Mouse (Mus musculus) hindbrain, postnatal 0 days (tissue): ENCODE measurements around the gene Mtx1. TPM values are rescaled to one million over a fixed set of nuclear protein-coding genes. Genes with fewer than 3 reads are reported as not detected.

Experiments
- ATAC-seq: fragments of 200-750 bp; cut with Nextera tagmentation; 2 replicates; pipeline ENCODE4 v1.8.0; 2017; ENCODE audit warnings: mild to moderate bottlenecking, moderate TSS enrichment, moderate library complexity
- DNase-seq: peaks from one replicate; pipeline ENCODE4 v3.0.0-alpha.2; 2015; ENCODE audit warnings: low spot score
- H3K27ac ChIP-seq: fragments of 300-500 bp; sonication (generic); 2 replicates; pipeline ENCODE4 v1.5.1; 2014; ENCODE audit warnings: mild to moderate bottlenecking
- H3K27me3 ChIP-seq: fragments of 300-500 bp; sonication (generic); 2 replicates; pipeline ENCODE4 v1.6.1; 2014; ENCODE audit warnings: low read length, mixed read lengths; ENCODE audit not compliant: insufficient read depth
- H3K36me3 ChIP-seq: fragments of 300-500 bp; sonication (generic); 2 replicates; pipeline ENCODE4 v1.6.1; 2014; ENCODE audit warnings: low read length, mixed read lengths; ENCODE audit not compliant: insufficient read depth
- H3K4me1 ChIP-seq: fragments of 300-500 bp; sonication (generic); 2 replicates; pipeline ENCODE4 v1.6.1; 2014; ENCODE audit warnings: antibody characterized with exemption, low read length, mixed read lengths; ENCODE audit not compliant: insufficient read depth
- H3K4me2 ChIP-seq: fragments of 300-500 bp; sonication (generic); 2 replicates; pipeline ENCODE4 v1.6.1; 2014; ENCODE audit warnings: low read depth, mild to moderate bottlenecking, low read length, moderate library complexity, mixed read lengths
- H3K4me3 ChIP-seq: fragments of 300-500 bp; sonication (generic); 2 replicates; pipeline ENCODE4 v1.5.1; 2014; ENCODE audit warnings: low read length
- H3K9ac ChIP-seq: fragments of 300-500 bp; sonication (generic); replicated peaks from 2 replicates; pipeline ENCODE4 v1.6.1; 2014; ENCODE audit warnings: mild to moderate bottlenecking, low read length, moderate library complexity, mixed read lengths
- H3K9me3 ChIP-seq: fragments of 300-500 bp; sonication (generic); 2 replicates; pipeline ENCODE4 v1.6.1; 2016; ENCODE audit warnings: low read length, mixed read lengths
- CTCF ChIP-seq: IDR thresholded peaks from 2 replicates; pipeline ENCODE4 v1.5.1; 2016; ENCODE audit warnings: antibody characterized with exemption, control low read depth, low read depth
- WGBS: fragments of 180-500 bp; shearing (Covaris S2); extraction: QIAGEN DNeasy Blood & Tissue Kit; methylation state at CpG from one replicate; pipeline ENCODE4 v1.1.7; 2014; 5-methylcytosine and 5-hydroxymethylcytosine counted together
- polyA plus RNA-seq: library from polyadenylated mRNA; unstranded; fragments of >200 nt; fragmentation: Nextera tagmentation; extraction: Ambion mirVana; gene quantifications from 2 replicates; pipeline ENCODE4 v1.2.1, GENCODE M21; 2015
- total RNA-seq: library from RNA; depleted of rRNA; stranded (reverse); fragments of >200 nt; gene quantifications from 2 replicates; pipeline ENCODE4 v1.2.3, GENCODE M21; 2014

Gene Mtx1
- total and polyA plus RNA-seq, 2 experiments from 2014 or later: 130 to 186 TPM

GRCm38 (mm10) chr3:89210731-89211130 lies 16.2 kb downstream of the Mtx1 start:
- ATAC-seq: no peak
- Histone ChIP-seq H3K4me2 (no peak overlapping the region), H3K27me3 (no peaks in the 10 kb centered on the region), H3K27ac (no peak overlapping the region), H3K36me3 (peaks cover 44% of the 10 kb centered on the region), H3K4me1 (peaks cover 15% of the 10 kb centered on the region; the same call in 1 of the 2 replicates), H3K9me3 (no peaks in the 10 kb centered on the region), H3K4me3 (no peak overlapping the region), H3K9ac (no peak overlapping the region)
- TF ChIP-seq CTCF: no peak
- WGBS: 69% methylated on average over 7 of the region's 7 CpGs
- no peak for DNase-seq

GRCm38 (mm10) chr3:89210162-89210561 lies 16.7 kb downstream of the Mtx1 start:
- WGBS: 81% methylated on average over 13 of the region's 13 CpGs
- Histone ChIP-seq H3K27me3 (no peaks in the 10 kb centered on the region), H3K4me3 (no peak overlapping the region), H3K27ac (no peak overlapping the region), H3K4me2 (no peak overlapping the region), H3K9me3 (no peaks in the 10 kb centered on the region), H3K4me1 (peaks cover 10% of the 10 kb centered on the region; the same call in 1 of the 2 replicates), H3K36me3 (peaks cover 48% of the 10 kb centered on the region), H3K9ac (no peak overlapping the region)
- no peak for ATAC-seq
- DNase-seq: no peak
- TF ChIP-seq CTCF: no peak

- no peak for ATAC-seq
Observed at GRCm38 (mm10) chr3:89209731-89210130, 17.2 kb downstream of the Mtx1 start.

GRCm38 (mm10) chr3:89208736-89209135 lies 18.2 kb downstream of the Mtx1 start:
- Histone ChIP-seq H3K4me1 (0 out of 2 replicates have a peak, but pooled peaks cover 10% of the 10 kb centered on the region), H3K36me3 (peaks cover 48% of the 10 kb centered on the region), H3K4me3 (no peak overlapping the region), H3K27me3 (no peaks in the 10 kb centered on the region), H3K9me3 (no peaks in the 10 kb centered on the region), H3K4me2 (no peak overlapping the region), H3K9ac (no peak overlapping the region), H3K27ac (no peak overlapping the region)
- DNase-seq (no peak), ATAC-seq (no peak)
- no peak for TF ChIP-seq CTCF
- WGBS: 89% methylated on average over 6 of the region's 6 CpGs

More at GRCm38 (mm10) chr3:89209731-89210130, 17.2 kb downstream of the Mtx1 start:
- Histone ChIP-seq H3K36me3 (peaks cover 48% of the 10 kb centered on the region), H3K4me1 (0 out of 2 replicates have a peak, but pooled peaks cover 10% of the 10 kb centered on the region), H3K27ac (no peak overlapping the region), H3K9me3 (no peaks in the 10 kb centered on the region), H3K4me3 (no peak overlapping the region), H3K9ac (no peak overlapping the region), H3K4me2 (no peak overlapping the region), H3K27me3 (no peaks in the 10 kb centered on the region)
- no peak for DNase-seq
- WGBS: 83% methylated on average over 7 of the region's 7 CpGs
- TF ChIP-seq CTCF: no peak

- 91% methylated on average over 13 of the region's 13 CpGs for whole genome bisulfite sequencing
- H3K36me3 ChIP-seq: peaks cover 48% of the 10 kb centered on the region
Observed at GRCm38 (mm10) chr3:89208075-89208657, 18.7 kb downstream of the Mtx1 start.

GRCm38 (mm10) chr3:89206695-89207094 lies 20.2 kb downstream of the Mtx1 start:
- no peak for ATAC-seq
- H3K36me3 ChIP-seq: peaks cover 48% of the 10 kb centered on the region
- H3K4me1 ChIP-seq: peaks cover 5% of the 10 kb centered on the region; the same call in 1 of the 2 replicates
- no peak overlapping the region for H3K27ac ChIP-seq
- H3K9me3 ChIP-seq: no peaks in the 10 kb centered on the region
- no peak for DNase-seq
- no peak overlapping the region for H3K4me3 ChIP-seq
- no peak for TF ChIP-seq CTCF
- WGBS: 86% methylated on average over 2 of the region's 2 CpGs
- H3K4me2 ChIP-seq: no peak overlapping the region
- H3K9ac ChIP-seq: no peak overlapping the region
- H3K27me3 ChIP-seq: no peaks in the 10 kb centered on the region

More at GRCm38 (mm10) chr3:89208075-89208657, 18.7 kb downstream of the Mtx1 start:
- no peak for ATAC-seq
- no peaks in the 10 kb centered on the region for H3K27me3 ChIP-seq
- no peak for TF ChIP-seq CTCF
- H3K9ac ChIP-seq: no peak overlapping the region
- no peak overlapping the region for H3K4me2 ChIP-seq
- H3K27ac ChIP-seq: no peak overlapping the region
- peaks cover 11% of the 10 kb centered on the region; the same call in 1 of the 2 replicates for H3K4me1 ChIP-seq
- no peak overlapping the region for H3K4me3 ChIP-seq
- no peak for DNase-seq
- no peaks in the 10 kb centered on the region for H3K9me3 ChIP-seq

- Histone ChIP-seq H3K9ac (no peak overlapping the region), H3K36me3 (peaks cover 48% of the 10 kb centered on the region), H3K9me3 (no peaks in the 10 kb centered on the region), H3K4me1 (peaks cover 5% of the 10 kb centered on the region; the same call in 1 of the 2 replicates), H3K4me3 (no peak overlapping the region), H3K27me3 (no peaks in the 10 kb centered on the region), H3K27ac (no peak overlapping the region), H3K4me2 (no peak overlapping the region)
- WGBS: 91% methylated on average over 7 of the region's 7 CpGs
- TF ChIP-seq CTCF: no peak
- DNase-seq (no peak), ATAC-seq (no peak)
Observed at GRCm38 (mm10) chr3:89206079-89206478, 20.8 kb downstream of the Mtx1 start.
